Mouse (Mus musculus): ENCODE data around the gene Psme2. TPM values are rescaled to one million over a fixed set of nuclear protein-coding genes. Genes with fewer than 3 reads are reported as not detected.
A peak's percentile ranks its signal among the peaks of the same experiment; 100 is the strongest.

Gene Psme2
- total and polyA plus RNA-seq, 3 experiments: 467 to 757 (median 684) TPM

DNA sequence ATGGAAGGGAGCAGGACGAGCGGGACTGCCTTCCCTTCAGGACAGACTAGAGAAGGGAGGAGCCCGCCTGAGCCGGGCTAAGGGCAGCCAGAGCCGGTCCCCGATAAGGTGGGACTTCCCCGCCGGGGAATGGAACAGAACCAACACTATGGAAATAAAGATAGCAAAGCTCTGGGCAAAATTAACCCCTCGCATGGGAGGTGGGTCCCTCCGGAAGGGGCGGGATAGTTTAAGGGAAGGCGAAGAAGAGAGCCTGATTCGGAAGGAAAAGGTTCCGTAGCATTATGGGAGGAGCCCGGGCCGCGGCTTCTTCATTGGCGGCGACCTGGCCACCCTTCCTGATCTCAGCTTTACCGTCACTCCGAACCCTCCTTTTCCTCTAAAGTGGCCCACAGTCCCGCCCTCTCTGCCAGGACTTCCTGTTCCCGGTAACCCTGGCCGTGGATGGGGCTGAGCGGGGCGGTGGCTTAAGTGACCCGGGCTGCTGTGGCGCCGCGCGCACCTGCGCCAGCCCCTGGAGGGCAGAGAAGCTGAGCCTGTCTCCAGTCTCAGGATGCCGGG, 498 bp upstream of the Psme2 start, which contains the start of gene Rnf31 (continued):
- peak; percentile 95 for TF ChIP-seq ELF1 (IDR thresholded peaks at IDR 0.05; ENCODE audit: low read depth, low read length)

DNA sequence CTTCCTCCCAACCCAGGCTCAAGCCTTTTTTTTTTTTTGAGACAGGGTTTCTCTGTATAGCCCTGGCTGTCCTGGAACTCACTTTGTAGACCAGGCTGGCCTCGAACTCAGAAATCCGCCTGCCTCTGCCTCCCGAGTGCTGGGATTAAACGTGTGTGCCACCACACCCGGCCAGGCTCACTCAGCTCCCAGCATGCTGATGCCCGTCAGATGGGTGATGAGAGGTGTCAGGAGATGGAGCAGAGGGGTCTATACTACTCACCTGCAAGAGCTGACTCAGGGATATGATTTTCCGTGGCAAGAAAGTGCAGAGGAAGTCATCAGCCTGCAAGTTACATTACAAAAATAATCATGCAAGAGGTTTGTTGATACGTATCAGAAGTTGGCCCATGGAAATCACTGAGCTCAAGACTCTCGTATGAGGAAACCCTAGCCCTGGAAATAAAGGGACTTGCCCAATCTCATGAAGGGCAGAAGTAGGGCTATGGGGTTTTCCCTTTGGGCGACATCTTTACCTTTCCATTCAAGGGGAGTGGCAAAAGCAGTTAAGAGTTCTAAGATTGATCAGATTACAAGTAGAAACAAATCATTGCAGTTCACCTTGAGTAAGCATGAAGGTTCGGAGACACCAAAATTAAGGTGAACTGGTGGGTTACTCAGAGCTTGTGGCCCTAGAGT, 1.0 kb downstream of the Psme2 start:
- H3K27ac ChIP-seq (ENCODE audit: insufficient read depth, low read depth): peak overlapping the region; percentile 97
- in situ Hi-C loops (cut with MboI; ENCODE audit: low pct_ligation_motif_present, low pct_unique_long_range_greater_than_20kb, low sequenced_read_pairs): no loop called here
- peak overlapping the region; percentile 89 for H3K9ac ChIP-seq (ENCODE audit: insufficient read depth, low read depth)
- peak overlapping the region; percentile 79 to 94 (median 91) for H3K4me3 ChIP-seq (replicated peaks in 1 of 3; ENCODE audit: low read depth in 2 of 3, low read length in 2 of 3, poor library complexity in 1 of 3)
- H3K4me2 ChIP-seq (ENCODE audit: insufficient read depth, low read depth, poor library complexity, severe bottlenecking): peak overlapping the region; percentile 96
- H3K36me3 ChIP-seq (replicated peaks in 1 of 2; ENCODE audit: control insufficient read depth in 1 of 2, insufficient read depth in 1 of 2, low read length in 1 of 2): peaks cover 27 to 49% of the 10 kb centered on the region in 2 experiments
- no peaks in the 10 kb centered on the region for H3K27me3 ChIP-seq (replicated peaks)
- H3K4me1 ChIP-seq (ENCODE audit: control insufficient read depth in 1 of 2, insufficient read depth in 2 of 2): peaks cover 4 to 58% of the 10 kb centered on the region in 2 experiments
- dilution Hi-C loops (cut with MboI; ENCODE audit: extremely low pct_ligation_motif_present, extremely low pct_unique_long_range_greater_than_20kb, low sequenced_read_pairs): no loop called here
- 0 out of 2 replicates have a peak, but pooled peaks have one; percentile 32 for TF ChIP-seq ELF1 (IDR thresholded peaks at IDR 0.05; ENCODE audit: low read depth, low read length)
- 0 out of 2 replicates have a peak, but pooled peaks have one; percentile 33 for TF ChIP-seq E2F4 (IDR thresholded peaks at IDR 0.05; ENCODE audit: insufficient replicate concordance, low read depth, low read length)
- TF ChIP-seq MEF2A (IDR thresholded peaks at IDR 0.05; ENCODE audit: borderline replicate concordance, low read depth, low read length): peak; percentile 67
- no peak for TF ChIP-seq USF2 (conservative IDR thresholded peaks at IDR 0.05; ENCODE audit: low read depth, low read length)
- TF ChIP-seq EP300 (IDR thresholded peaks at IDR 0.05; ENCODE audit: low read length): peak; percentile 49
- TF ChIP-seq MAFK (IDR thresholded peaks at IDR 0.05; ENCODE audit: insufficient replicate concordance, low read length): peak; percentile 39; the same call in 1 of the 2 replicates
- no peak for TF ChIP-seq MYC (IDR thresholded peaks at IDR 0.05; ENCODE audit: low read depth, low read length)
- peak; percentile 27; the same call in 1 of the 2 replicates for TF ChIP-seq SIN3A (IDR thresholded peaks at IDR 0.05; ENCODE audit: low read length)
- 0 out of 2 replicates have a peak, but pooled peaks have one; percentile 16 for TF ChIP-seq ZNF384 (IDR thresholded peaks at IDR 0.05; ENCODE audit: low read depth, low read length)
- 0 out of 2 replicates have a peak, but pooled peaks have one; percentile 10 for TF ChIP-seq IRF4 (IDR thresholded peaks at IDR 0.05; ENCODE audit: low read depth, low read length)
- TF ChIP-seq ETS1 (conservative IDR thresholded peaks at IDR 0.05; ENCODE audit: low read depth, low read length): peak; percentile 54; the same call in 1 of the 2 replicates
- TF ChIP-seq MXI1 (IDR thresholded peaks at IDR 0.05; ENCODE audit: low read depth, low read length): no peak; the same call in 1 of the 2 replicates
- H3K9me3 ChIP-seq (replicated peaks; ENCODE audit: low read length): no peaks in the 10 kb centered on the region
- H3K79me2 ChIP-seq (replicated peaks; ENCODE audit: control insufficient read depth, extremely low read depth, insufficient read depth, poor library complexity, severe bottlenecking): peaks cover 35% of the 10 kb centered on the region
- DNase-seq (ENCODE audit: extremely low read depth): peak; percentile 89

DNA sequence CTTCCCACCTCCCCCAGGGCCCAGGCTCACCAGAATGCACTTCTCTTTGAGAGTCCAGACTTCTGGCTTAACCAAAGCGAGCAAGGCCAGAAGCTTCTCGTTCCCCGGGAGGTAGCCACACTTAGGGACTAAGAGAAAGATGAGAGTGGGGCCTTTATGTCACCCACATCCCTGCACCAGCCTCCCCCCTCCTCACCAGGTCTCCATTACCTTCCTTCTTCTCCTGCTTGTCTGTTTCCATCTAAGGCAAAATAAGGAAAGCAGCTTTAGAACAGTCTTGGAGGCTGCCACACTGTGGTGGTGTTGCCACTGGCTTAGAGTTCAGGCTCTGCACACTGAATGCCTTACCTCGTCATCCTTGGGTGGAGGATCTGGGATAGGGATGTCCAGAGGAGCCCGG, 1.6 kb downstream of the Psme2 start:
- peak overlapping the region; percentile 89 for H3K9ac ChIP-seq (ENCODE audit: insufficient read depth, low read depth)
- DNase-seq (ENCODE audit: extremely low read depth): no peak
- H3K4me2 ChIP-seq (ENCODE audit: insufficient read depth, low read depth, poor library complexity, severe bottlenecking): peak overlapping the region; percentile 96
- dilution Hi-C loops (cut with MboI; ENCODE audit: extremely low pct_ligation_motif_present, extremely low pct_unique_long_range_greater_than_20kb, low sequenced_read_pairs): no loop called here
- in situ Hi-C loops (cut with MboI; ENCODE audit: low pct_ligation_motif_present, low pct_unique_long_range_greater_than_20kb, low sequenced_read_pairs): no loop called here
- H3K27me3 ChIP-seq (replicated peaks): no peaks in the 10 kb centered on the region
- peak overlapping the region; percentile 97 for H3K27ac ChIP-seq (ENCODE audit: insufficient read depth, low read depth)
- peaks cover 35% of the 10 kb centered on the region for H3K79me2 ChIP-seq (replicated peaks; ENCODE audit: control insufficient read depth, extremely low read depth, insufficient read depth, poor library complexity, severe bottlenecking)
- H3K4me1 ChIP-seq (ENCODE audit: control insufficient read depth in 1 of 2, insufficient read depth in 2 of 2): peaks cover 8 to 64% of the 10 kb centered on the region in 2 experiments
- no peaks in the 10 kb centered on the region for H3K9me3 ChIP-seq (replicated peaks; ENCODE audit: low read length)
- TF ChIP-seq MXI1 (IDR thresholded peaks at IDR 0.05; ENCODE audit: low read depth, low read length): no peak
- TF ChIP-seq TCF12 (IDR thresholded peaks at IDR 0.05; ENCODE audit: low read depth, low read length): no peak
- TF ChIP-seq BHLHE40 (IDR thresholded peaks at IDR 0.05; ENCODE audit: low read depth, low read length): no peak
- TF ChIP-seq CTCF (conservative IDR thresholded peaks at IDR 0.05 in 1 of 2, IDR thresholded peaks at IDR 0.05 in 1 of 2; ENCODE audit: low read depth in 2 of 2, low read length in 2 of 2): no peak
- peak overlapping the region; percentile 79 to 94 (median 91) for H3K4me3 ChIP-seq (replicated peaks in 1 of 3; ENCODE audit: low read depth in 2 of 3, low read length in 2 of 3, poor library complexity in 1 of 3)
- peaks cover 22 to 45% of the 10 kb centered on the region in 2 experiments for H3K36me3 ChIP-seq (replicated peaks in 1 of 2; ENCODE audit: control insufficient read depth in 1 of 2, insufficient read depth in 1 of 2, low read length in 1 of 2)
